Mouse (Mus musculus) ES-Bruce4 (cell line): Measurements from ENCODE around the gene Gapdh.

Source experiments
- CTCF ChIP-seq: IDR thresholded peaks from one replicate; pipeline ENCODE4 v1.8.1; 2011; ENCODE audit warnings: low read depth, low read length
- EP300 ChIP-seq: IDR thresholded peaks from 2 replicates; pipeline ENCODE4 v1.6.1; 2011; ENCODE audit warnings: low read depth, low read length; ENCODE audit not compliant: insufficient read depth
- POLR2A ChIP-seq: IDR thresholded peaks from one replicate; pipeline ENCODE4 v1.8.1; 2011; ENCODE audit warnings: low read length; ENCODE audit not compliant: insufficient read depth

DNA sequence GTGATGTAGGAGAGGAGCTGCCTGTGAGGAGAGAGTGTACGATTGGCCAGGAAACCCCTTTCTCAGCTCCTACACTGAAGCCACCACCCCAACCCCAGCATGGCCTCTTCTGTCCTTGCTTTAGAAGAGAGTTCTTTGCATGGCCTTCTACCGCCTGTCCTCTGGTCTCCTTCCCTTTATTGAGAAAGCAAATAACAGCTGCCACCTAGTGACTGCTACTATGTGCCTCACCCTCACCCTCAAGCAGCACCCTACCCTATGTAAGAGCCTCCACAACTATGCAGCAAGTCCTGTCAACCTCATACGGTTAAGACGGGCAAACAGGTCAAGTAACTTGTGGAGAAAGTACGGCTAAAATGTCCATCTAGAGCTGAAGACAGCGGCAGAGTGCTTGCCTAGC is 3.9 kb upstream of the Gapdh start:
- TF ChIP-seq EP300, result no peak
- TF ChIP-seq CTCF, result no peak
- no peak for TF ChIP-seq POLR2A
